Mouse (Mus musculus): ENCODE results near the gene Tesk1.

Tesk1 gene

DNA sequence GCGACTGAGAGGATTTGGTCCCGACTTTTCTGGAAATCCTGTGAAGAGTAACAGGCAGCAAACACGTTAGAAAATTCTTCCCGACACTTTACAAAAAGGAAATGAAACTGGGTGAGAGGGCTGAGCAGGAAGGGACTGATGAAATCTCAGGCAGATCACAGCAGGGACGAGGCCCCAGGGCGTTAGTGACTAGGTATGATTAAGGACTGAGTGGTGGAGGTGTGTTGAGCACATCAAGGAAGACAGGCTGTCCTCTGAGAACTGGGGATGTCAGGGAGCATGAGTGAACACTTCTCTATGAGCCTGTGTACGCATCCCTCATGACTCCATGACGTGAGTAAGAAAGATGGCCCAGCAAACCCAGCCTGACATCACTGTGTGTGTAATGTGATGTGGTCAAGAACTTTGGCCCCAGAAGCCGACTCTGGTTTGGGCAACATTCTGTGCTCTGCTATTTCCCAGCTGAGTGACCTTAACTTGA, 21.9 kb upstream of the Tesk1 start:
- CTCF ChIA-PET, result no interaction called here

DNA sequence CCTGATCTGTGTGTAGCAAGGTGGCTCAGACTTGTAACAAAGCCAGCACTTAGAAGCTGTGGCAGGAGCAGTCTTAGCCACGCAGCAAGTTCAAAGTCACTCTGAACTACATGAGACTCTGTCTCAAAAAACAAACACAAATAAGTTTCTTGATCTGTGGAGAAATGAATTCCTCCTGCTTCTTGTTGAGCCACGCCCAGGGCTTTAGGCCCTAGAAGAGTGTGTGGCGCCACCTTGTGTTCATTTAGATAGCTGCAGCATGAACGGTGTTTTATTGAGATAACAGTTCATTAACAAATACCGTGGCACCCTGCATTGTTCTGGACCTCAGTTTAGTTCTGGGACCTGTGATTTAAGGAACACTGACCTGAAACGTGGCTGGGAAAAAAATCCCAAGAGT, 21.4 kb upstream of the Tesk1 start:
- CTCF ChIA-PET, result no interaction called here

DNA sequence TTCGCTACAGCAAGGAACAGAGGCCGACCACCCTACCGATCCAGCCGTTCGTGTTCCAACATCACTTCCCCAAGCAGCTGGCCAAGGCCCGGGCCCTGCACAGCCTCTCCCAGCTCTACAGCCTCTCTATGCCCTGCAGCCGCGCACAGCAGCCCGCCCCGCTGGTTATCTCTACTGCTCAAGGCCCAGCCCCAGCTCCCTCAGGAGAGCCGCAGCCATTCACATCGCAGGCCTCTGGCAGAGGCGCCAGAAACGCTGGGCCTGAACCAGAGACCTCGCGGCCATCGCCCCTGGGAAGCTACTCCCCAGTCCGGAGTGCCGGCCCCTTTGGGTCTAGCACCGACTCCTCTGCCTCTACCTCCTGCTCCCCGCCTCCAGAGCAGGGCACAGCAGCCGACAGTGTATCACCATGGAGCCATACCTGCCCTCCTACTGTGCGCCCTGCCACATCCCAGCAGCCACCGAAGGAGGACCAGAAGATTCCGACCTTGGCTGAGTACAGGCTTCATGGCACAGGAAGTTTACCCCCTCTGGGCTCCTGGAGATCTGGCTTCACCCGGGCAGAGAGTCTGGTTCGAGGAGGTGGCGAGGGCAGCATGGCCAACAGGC, 20.0 kb upstream of the Tesk1 start:
- CTCF ChIA-PET, result no interaction called here

DNA sequence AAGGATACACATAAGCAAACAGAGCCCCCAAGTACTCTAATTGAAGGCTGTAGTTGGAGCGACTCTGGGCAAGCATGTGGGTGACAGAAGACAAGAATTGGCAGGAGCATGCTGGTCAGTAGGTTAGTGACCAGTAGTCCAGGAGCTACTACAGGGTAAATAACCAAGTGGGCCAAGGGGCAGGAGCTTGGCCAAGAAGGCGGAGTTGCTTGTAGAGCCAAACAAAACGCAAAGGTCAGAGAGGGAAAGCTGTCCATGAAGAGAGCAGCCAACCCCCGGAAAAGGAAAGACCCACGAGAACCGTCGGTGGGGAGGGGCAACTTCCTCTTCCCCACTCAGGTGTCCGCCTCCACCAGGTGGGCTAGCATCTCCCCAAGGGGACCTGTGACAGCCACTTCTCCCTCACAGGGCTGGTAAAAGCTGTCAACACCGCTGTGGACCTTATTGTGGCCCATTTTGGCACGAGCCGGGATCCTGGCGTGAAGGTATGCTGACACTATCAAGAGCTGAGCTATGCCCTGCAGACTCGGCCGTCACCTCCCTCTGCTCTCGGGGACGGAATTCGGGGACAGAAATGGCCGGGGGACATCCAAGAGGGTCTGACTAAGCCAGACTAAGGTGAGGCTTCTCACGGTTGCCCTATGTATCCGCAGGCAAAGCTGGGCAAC, 18.3 kb upstream of the Tesk1 start:
- CTCF ChIA-PET, result interaction anchor here (0.5 kb wide), 1 partner anchor 333 kb away, joined by 4 read pairs; no protein-coding TSS in a partner anchor

DNA sequence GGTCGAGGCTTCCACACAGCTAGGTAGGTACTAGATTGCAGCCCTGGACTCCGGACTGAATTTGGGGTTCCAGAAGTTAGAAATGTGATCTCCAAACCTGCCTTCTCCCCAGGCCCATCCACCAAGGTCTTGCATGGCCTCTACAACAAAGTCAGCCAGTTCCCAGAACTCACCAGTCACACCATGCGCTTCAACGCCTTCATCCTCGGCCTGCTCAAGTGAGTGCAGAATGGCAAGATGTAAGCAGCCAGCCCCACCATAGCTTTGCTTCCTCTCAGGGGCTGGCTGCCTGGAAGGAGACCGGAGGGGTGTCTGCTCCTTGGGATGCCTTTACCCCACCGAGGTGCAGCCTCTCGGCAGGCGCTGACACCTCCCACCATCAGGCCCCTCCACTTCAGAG, 17.7 kb upstream of the Tesk1 start:
- CTCF ChIA-PET, result interaction anchor here (1.0 kb wide), 1 partner anchor 55 kb away, joined by 6 read pairs; no protein-coding TSS in a partner anchor

DNA sequence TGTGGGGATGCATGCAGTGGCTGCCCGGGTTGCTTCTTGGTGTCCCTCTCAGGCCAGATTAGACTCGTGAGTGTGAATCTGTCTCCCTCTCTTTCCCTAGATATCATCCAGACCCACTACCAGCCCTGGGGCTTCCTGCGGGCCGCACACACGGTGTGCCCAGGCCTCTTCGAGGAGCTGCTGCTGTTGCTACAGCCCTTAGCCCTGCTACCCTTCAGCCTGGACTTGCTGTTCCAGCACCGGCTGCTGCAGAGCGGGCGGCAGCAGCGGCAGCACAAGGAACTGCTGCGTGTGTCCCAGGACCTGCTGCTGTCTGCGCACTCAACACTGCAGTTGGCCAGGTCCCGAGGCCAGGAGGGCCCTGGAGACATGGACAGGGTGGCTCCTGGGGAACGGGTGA, 16.5 kb upstream of the Tesk1 start:
- CTCF ChIA-PET, result no interaction called here

DNA sequence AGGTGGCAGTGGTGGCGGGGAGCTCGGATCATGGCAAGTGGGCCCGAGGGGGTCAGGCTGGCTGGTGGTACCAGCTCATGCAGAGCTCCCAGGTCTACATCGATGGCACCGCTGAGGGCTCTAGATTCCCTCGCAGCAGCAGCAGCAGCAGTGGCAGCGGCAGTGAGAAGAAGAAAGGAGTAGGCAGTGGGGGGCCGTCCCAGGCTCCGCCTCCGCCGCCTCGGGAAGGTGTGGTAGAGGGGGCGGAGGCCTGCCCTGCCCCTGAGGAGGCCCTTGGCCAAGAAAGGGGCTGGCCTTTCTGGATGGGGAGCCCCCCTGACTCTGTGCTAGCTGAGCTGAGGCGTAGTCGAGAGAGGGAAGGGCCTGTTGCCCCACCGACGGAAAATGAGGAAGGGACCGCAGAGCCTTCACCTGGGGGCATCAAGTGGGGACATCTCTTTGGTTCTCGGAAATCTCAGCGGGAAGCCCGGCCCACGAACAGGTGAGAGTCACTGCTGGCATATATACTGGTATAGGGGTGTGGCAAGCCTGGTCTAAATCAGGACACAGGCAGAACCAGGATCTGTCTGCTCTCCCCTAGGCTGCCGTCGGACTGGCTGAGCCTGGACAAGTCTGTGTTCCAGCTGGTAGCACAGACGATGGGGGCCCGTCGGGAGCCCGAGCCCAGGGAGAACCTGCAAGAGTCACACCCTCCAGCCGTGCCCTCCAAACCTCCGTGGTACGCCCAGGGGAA, 15.9 kb upstream of the Tesk1 start:
- CTCF ChIA-PET, result no interaction called here

DNA sequence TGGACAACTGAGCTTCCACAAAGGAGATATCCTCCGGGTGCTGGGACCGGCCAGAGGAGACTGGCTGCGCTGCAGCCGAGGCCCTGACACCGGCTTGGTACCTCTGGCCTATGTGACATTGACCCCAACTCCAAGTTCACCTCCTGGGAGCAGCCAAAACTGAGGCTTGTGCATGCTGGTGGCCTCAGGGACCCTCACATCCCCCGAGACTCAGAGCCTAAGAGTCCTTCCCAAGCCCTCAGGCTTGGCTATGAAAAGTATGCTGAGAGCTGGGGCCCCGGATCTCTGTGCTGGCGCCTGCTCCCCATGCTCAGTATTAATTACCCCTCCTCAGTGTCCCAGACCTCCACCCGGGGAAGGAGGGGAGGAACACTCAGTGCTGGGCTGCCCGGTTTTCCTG, 15.3 kb upstream of the Tesk1 start:
- CTCF ChIA-PET, result no interaction called here

DNA sequence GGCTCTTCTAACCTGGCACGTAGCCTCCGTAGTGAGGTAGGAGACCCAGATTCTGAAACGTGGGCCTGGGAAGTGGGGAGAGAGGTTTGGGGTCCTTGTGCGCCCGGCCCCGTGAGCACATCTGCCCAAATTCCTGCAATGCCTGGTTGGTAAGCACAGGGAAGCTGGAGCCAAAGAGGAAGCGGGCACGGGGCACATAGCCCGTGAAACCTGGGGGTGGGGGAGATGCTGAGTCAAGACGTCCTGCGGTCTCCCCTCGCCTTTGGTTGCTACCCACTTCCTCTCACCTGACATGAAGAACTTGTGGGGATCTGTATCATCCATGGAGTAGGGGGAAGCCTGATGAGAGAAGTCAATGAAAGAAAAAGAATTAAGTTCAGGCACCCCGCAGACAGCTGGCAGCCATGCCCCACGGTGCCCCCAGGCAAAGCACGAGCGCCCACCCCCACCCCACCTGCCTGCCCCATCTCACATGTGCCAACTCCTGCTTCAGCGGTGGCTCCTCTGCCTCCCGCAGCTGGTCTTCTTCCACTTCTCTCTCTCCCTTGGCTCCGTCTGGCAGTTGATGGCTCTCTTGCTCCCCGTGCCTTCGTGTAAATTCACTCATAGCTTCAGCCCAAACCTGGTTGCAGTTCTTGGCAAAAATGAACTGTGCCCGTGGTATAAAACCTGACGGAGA, 14.1 kb upstream of the Tesk1 start:
- CTCF ChIA-PET, result interaction anchor here (0.7 kb wide), 1 partner anchor 52 kb away, joined by 3 read pairs; no protein-coding TSS in a partner anchor

DNA sequence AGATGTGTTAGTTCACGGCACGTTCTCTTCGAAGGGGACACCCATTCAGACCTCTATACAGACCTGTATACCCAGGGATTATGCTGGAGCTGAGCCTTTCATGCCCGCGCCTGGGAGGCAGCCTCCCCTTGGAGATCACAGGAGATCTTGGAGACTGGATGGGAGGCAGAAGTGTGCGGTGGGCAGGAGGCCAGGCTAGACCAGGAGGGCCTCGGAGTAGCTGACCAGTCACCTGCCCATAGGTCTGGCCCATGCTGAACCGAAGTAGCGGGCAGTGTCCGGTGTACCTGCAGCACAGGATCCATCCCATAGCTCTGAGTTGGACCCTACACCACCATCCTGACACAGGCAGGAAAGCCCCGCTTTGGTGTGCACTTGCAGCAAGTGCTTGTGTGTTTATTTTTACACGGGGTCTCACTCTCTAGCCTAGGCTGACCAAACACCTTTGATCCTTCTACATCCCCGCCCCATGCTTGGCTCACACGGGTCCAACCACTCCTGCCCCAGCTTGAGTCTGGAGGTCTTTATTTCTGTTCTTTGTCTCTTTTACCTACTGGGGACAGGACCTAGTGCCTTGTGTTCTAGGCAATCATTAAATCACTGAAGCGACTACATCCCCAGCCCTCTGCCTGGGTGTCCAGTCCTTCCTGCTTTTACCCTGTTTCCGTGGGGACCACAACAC, 13.4 kb upstream of the Tesk1 start:
- CTCF ChIA-PET, result interaction anchor here (0.7 kb wide), 1 partner anchor 51 kb away, joined by 3 read pairs; no protein-coding TSS in a partner anchor

DNA sequence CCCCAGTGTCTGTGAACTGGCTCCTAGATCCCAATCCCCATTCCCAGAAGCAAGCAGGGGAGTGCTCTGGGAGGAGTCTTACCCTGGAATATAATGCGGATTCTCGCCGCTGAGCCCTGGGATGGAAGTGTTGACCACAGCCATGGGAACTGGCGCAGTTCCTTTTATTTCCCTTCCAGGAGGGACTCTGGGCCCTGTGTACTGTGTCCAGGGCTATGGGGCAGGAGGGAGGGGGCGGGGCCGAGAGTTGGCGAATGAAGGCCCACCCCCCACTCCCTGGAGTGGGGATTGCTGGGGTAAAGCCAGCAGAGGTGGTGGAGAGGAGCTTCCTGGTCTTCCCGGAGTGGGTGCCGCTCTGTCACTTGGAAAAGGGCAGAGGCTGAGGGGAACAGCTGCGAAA, 12.8 kb upstream of the Tesk1 start, which contains the start of gene Fam166b:
Gene Fam166b (minus strand): TSS at position 189 of the 400 bp plus-strand sequence.
- CTCF ChIA-PET, result no interaction called here

DNA sequence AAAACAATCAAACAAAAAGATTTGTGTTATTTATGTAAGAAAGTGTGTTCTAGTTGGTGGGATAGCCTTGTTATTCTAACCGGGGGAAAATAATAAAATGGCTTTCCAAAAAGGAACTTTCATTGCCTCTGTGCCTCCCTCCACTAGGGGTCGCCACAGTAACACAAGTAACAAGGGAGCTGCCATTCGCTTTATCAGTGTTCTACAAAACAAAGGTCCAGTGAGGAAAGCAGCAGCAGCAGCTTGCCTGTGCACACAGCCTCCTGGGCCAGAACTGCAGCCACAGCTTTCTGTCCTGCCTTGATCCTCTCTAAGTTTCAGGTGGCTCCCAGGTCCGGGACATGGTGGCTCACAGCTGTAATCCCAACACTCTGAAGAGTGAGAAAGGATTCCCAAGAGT, 10.0 kb upstream of the Tesk1 start:
- CTCF ChIA-PET, result interaction anchor here (0.5 to 1.3 kb wide), 6 partner anchors 25 to 345 kb away, joined by 3 to 6 read pairs (median 3); no protein-coding TSS in a partner anchor

DNA sequence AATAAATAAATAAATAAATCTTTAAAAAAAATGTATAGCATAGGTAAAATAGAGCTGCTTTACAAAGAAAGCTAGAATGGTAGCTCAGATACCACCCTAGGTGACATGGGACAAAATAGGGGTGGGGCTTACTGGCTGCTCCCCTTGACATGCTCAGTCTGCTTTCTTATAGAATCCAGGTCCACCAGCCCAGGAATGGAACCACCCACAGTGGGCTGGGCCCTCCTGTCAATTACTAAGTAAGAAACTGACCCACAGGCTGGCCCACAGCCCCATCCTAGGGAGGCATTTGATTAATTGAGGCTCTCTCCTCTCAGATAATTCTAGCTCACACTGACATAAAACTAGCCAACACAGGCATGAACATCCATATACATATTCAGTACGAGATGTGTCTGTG, 8.9 kb upstream of the Tesk1 start:
- CTCF ChIA-PET, result interaction anchor here (0.6 to 1.5 kb wide), 3 partner anchors 48 to 167 kb away, joined by 3 to 7 read pairs (median 3); no protein-coding TSS in a partner anchor

DNA sequence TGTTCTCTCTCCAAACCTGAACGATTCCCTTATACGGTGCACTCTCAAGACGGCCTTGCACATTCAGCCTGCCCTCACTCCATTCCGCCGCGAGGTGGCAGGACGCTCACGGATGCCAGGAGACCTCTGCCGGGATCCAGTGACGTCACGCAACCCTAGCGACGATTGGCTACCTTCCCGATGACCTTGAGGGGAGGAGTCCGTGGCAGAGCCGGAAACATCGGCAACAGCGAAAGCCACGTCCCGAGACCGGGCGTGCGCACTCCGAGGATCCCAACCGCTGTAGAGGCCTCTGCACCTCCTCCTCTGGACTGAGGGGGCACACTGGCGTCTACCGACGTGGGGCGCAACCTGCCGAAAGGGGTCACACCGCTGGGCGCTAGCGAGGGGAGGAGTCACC, 305 bp downstream of the Tesk1 start:
- CTCF ChIA-PET, result interaction anchor here (1.0 kb wide), 1 partner anchor 33 kb away, joined by 3 read pairs; no protein-coding TSS in a partner anchor

DNA sequence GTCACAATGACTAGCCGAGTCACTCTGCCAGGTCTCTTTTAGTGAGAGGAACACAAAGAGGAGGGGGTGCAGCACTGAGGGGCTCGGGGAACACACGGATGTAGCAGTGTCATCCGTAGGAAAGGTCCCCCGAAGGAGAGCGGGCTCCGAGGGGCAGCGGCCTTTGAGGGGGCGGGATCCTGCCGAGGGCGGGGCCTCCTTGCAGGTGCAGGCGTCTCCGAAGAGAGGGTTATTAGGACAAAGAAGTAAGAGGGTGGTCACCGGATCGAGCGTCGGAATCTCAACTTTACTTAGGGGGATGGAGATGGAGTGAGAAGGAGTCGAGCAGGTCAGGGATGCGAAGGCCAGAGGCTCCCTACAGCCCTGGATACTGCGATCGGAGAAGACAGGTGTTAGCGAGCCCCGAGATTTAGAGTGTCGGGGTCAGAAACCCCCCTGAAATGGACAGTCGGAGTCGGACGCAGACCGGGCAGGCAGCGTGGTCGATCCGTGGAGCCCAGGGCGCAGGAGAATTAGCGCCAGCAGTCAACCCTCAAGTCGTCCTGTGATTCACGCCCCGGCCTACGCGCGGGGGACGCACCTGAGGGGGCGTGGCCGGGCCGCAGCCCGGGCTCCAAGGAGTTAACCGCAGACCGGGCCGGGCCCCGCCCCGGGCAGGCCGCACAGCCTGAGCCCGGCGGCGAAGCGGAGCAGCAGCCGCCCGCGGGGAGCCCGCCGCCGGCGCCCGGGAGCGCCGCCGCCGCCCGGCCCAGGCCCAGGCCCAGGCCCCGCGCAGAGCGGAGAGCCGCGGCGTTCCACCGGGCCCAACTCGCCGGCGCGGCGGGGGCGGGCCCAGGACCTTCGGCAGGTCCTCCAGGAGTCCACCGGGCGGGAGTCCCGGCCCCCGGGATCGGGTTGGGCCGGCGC, 970 bp downstream of the Tesk1 start:
- CTCF ChIA-PET, result interaction anchor here (1.1 kb wide), 1 partner anchor 31 kb away, joined by 5 read pairs; no protein-coding TSS in a partner anchor

DNA sequence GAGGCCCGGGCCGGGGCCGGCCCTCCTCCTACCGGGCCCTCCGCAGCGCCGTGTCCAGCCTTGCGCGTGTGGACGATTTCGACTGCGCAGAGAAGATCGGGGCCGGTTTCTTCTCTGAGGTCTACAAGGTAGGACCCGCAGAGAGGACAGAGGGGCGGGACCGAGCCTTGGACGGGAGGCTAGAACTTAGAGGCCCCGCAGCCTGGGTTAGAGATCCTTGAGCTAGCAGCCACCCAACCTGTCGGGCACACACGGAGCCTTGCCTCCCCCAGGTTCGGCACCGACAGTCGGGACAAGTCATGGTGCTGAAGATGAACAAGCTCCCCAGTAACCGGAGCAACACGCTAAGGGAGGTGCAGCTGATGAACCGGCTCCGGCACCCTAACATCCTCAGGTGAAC, 1.8 kb downstream of the Tesk1 start:
- CTCF ChIA-PET, result interaction anchor here (0.9 to 1.1 kb wide), 3 partner anchors 10 to 30 kb away, joined by 3 to 5 read pairs (median 5); no protein-coding TSS in a partner anchor

DNA sequence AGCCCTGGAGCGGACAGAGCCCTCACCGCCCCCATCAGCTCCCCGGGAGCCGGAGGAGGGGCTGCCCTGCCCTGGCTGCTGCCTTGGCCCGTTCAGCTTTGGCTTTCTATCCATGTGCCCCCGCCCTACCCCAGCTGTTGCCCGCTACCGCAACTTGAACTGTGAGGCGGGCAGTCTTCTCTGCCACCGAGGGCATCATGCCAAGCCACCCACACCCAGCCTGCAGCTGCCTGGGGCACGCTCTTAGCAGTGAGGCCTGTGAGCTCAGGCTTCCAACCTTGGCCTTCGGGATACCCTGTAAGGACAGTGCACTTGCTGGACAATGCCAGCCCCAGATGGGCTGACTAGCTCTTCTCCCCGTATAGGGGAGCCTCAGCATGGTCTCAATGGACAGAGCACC, 5.5 kb downstream of the Tesk1 start:
- CTCF ChIA-PET, result interaction anchor here (0.6 to 1.5 kb wide), 3 partner anchors 9 to 29 kb away, joined by 3 to 8 read pairs (median 4); no protein-coding TSS in a partner anchor

DNA sequence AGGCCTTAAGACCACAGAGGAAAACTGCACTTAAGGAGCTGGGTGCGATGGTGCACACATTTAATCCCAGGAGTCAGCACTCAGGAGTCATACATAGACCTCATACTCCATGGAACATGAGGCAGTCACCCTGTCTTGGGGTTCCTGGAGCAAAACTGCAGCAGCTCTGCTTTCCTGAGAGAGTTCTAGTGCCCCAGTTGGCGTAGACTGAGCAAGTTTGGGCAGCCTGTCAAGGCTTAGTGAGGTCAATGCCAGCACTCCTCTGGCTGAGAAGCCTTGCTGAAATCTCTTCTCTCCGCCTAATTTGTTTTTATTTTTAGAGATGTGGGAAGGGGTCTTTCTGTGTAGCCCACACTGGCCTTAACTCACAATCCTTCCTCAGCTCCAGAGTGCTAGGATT, 6.8 kb downstream of the Tesk1 start:
- CTCF ChIA-PET, result no interaction called here

DNA sequence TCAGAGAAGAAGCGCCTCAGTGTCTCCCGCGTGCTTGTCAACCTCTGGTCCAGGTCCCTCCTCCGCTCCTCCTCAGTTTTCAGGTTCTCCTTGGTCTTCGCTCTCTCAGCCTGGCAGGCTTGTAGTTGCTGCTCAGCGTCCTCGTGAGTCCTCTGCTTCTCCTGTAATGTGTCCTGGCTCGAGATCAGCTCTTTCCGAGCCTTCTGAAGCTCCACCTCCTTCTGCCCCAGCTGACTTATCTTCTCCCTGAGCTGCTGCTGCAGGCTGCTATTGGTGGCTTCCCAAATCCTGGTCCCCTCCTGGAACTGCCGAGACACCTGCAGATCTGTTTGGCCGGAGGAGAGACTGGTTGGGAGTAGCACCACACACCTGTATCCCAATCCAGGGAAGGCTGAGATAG, 10.6 kb downstream of the Tesk1 start:
- CTCF ChIA-PET, result interaction anchor here (0.7 kb wide), 1 partner anchor 22 kb away, joined by 4 read pairs; no protein-coding TSS in a partner anchor

DNA sequence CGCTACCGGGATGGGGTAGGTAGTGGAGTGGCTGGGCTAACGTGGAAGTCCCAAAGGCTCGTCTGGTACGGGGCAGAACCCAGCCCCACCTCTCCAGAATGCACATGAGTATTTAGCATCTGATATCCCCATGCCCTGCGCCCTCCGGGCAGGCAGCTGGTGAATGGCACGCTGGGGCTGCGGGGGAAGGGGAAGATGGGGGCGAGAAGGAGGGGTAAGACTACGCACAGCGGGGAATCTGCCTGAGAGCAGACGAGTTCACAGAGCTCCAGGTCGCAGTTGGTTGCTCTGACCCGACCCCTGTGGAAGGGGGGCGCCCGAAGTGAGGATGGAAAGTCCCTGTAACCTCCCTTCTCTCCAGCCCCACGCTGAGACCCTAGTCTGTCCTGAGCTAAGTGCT, 11.7 kb downstream of the Tesk1 start:
- CTCF ChIA-PET, result interaction anchor here (1.0 to 1.7 kb wide), 4 partner anchors 10 to 26 kb away, joined by 3 to 6 read pairs (median 6); no protein-coding TSS in a partner anchor

Data from spleen, embryonic (tissue).